Mouse (Mus musculus) small intestine, adult 2 months (tissue): ENCODE results near the gene Ctnnd2.

ENCODE experiments used
- CTCF ChIP-seq: fragments of 200-500 bp; IDR thresholded peaks from 2 replicates; pipeline ENCODE4 v1.5.1; 2012; ENCODE audit warnings: low read depth, mild to moderate bottlenecking, control low read depth, inconsistent platforms, low read length, moderate library complexity, mixed read lengths; ENCODE audit not compliant: insufficient replicate concordance, insufficient read length; ENCODE audit errors: extremely low read depth
- POLR2A ChIP-seq: fragments of 200-500 bp; IDR thresholded peaks from 2 replicates; pipeline ENCODE4 v1.6.1; 2012; ENCODE audit warnings: low read depth, mild to moderate bottlenecking, control low read depth, inconsistent platforms, low read length, moderate library complexity

DNA sequence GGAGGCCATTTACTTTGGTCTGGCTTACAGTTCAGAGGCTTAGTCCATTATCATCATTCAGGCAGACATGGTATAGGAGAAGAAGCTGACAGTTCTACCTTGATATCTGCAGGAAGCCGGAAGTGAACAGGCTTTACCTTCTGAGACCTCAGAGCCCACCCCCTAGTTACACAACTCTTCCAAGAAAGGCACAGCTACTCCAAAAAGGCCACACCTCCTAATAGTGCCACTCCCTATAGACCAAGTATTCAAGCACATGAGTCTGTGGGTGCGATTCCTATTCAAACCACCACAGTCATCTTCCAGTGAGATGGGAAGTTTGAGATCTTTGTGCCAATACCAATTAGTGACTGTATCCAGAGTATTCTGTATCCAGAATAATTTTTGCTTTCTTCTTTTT lies 28.8 kb downstream of the Ctnnd2 start:
- TF ChIP-seq POLR2A (no peak), CTCF (no peak)
